Mouse (Mus musculus) myocyte (in vitro differentiated cells): Measurements from ENCODE around the gene Vangl1.

Experiments used
- POLR2A ChIP-seq: IDR thresholded peaks from one replicate; pipeline ENCODE4 v1.6.1; 2011; ENCODE audit warnings: low read depth, mild to moderate bottlenecking, control low read depth, moderate library complexity; ENCODE audit not compliant: insufficient read length
- POLR2AphosphoS2 ChIP-seq: IDR thresholded peaks from one replicate; pipeline ENCODE4 v1.6.1; 2011; ENCODE audit warnings: low read depth, control low read depth; ENCODE audit not compliant: insufficient read length
- SRF ChIP-seq: IDR thresholded peaks from one replicate; pipeline ENCODE4 v1.6.1; 2011; ENCODE audit warnings: low read depth; ENCODE audit not compliant: control insufficient read depth, insufficient read length

GRCm38 (mm10) chr3:102151850-102152249 is 52.6 kb downstream of the Vangl1 start:
- TF ChIP-seq POLR2AphosphoS2 (no peak), POLR2A (no peak), SRF (no peak)
